Mouse (Mus musculus) megakaryocyte, embryonic 14.5 days (primary cell): ENCODE measurements around the gene Trim11.

Experiments used
- FLI1 ChIP-seq: IDR thresholded peaks from 2 replicates; pipeline ENCODE4 v1.6.1; 2012; ENCODE audit warnings: low read length, inconsistent platforms, mixed read lengths
- GATA1 ChIP-seq: IDR thresholded peaks from 3 replicates; pipeline ENCODE4 v1.6.1; 2012; ENCODE audit warnings: mixed read lengths, low read length, inconsistent platforms, borderline replicate concordance

GRCm38 (mm10) chr11:58980381-58980990 is 2.6 kb downstream of the Trim11 start:
- no peak for TF ChIP-seq GATA1
- no peak for TF ChIP-seq FLI1
